Mouse (Mus musculus) ES-Bruce4 (cell line): ENCODE measurements around the gene Arnt2. TPM values are rescaled to one million over a fixed set of nuclear protein-coding genes. Genes with fewer than 3 reads are reported as not detected.

Experiments
- H3K27ac ChIP-seq: 2 replicates; pipeline ENCODE4 v1.5.1; 2012; ENCODE audit warnings: low read length, inconsistent platforms; ENCODE audit not compliant: insufficient read depth
- H3K27me3 ChIP-seq: 2 replicates; pipeline ENCODE4 v1.6.1; 2012; ENCODE audit warnings: mild to moderate bottlenecking, low read length, inconsistent platforms; ENCODE audit not compliant: control insufficient read depth, poor library complexity, insufficient read depth, severe bottlenecking
- H3K36me3 ChIP-seq: 2 replicates; pipeline ENCODE4 v1.6.1; 2012; ENCODE audit warnings: inconsistent platforms, mild to moderate bottlenecking, low read length, moderate library complexity; ENCODE audit not compliant: control insufficient read depth, poor library complexity, insufficient read depth, severe bottlenecking
- H3K4me1 ChIP-seq: one replicate; pipeline ENCODE4 v1.8.1; 2011; ENCODE audit warnings: low read length; ENCODE audit not compliant: control insufficient read depth, insufficient read depth
- H3K4me3 ChIP-seq: 2 replicates; pipeline ENCODE4 v1.5.1; 2011; ENCODE audit warnings: low read depth, mild to moderate bottlenecking, low read length
- H3K9ac ChIP-seq: 2 replicates; pipeline ENCODE4 v1.6.1; 2012; ENCODE audit warnings: low read depth, mild to moderate bottlenecking, inconsistent platforms; ENCODE audit not compliant: poor library complexity, severe bottlenecking
- H3K9me3 ChIP-seq: replicated peaks from 2 replicates; pipeline ENCODE4 v1.6.1; 2012; ENCODE audit warnings: mild to moderate bottlenecking, low read length, inconsistent platforms; ENCODE audit not compliant: control insufficient read depth, poor library complexity, insufficient read depth, severe bottlenecking
- CTCF ChIP-seq: IDR thresholded peaks from one replicate; pipeline ENCODE4 v1.8.1; 2011; ENCODE audit warnings: low read depth, low read length
- EP300 ChIP-seq: IDR thresholded peaks from 2 replicates; pipeline ENCODE4 v1.6.1; 2011; ENCODE audit warnings: low read depth, low read length; ENCODE audit not compliant: insufficient read depth
- POLR2A ChIP-seq: IDR thresholded peaks from one replicate; pipeline ENCODE4 v1.8.1; 2011; ENCODE audit warnings: low read length; ENCODE audit not compliant: insufficient read depth
- polyA plus RNA-seq: library from polyadenylated mRNA; stranded (reverse); fragments of >200 nt; gene quantifications from 2 replicates; pipeline ENCODE4 v1.2.4, GENCODE M21; 2011; ENCODE audit warnings: low read depth; ENCODE audit not compliant: missing spikeins, insufficient read depth, insufficient read length

The Arnt2 gene
- polyA plus RNA-seq, 1 experiment, result 3.3 TPM

DNA sequence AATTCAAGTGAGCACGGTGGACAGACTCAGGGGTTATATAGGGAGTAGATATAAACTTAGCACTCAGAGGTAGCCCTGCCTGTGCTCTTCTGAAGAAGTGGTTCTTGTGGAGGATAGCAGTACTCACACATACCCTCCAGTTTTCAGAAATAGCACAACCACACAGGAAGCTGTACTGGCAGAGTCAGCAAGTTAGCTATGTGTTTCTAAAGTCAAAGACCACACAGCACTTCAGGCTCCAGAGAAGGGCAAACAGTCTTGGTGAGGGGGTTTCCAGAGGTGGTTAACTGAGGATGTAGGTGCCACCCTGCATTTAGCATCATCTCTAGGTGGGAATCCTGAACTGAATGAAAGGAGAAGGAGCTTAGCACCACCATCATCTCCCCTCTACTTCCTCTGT is 23.5 kb downstream of the Arnt2 start:
- no peaks in the 10 kb centered on the region for H3K4me1 ChIP-seq

DNA sequence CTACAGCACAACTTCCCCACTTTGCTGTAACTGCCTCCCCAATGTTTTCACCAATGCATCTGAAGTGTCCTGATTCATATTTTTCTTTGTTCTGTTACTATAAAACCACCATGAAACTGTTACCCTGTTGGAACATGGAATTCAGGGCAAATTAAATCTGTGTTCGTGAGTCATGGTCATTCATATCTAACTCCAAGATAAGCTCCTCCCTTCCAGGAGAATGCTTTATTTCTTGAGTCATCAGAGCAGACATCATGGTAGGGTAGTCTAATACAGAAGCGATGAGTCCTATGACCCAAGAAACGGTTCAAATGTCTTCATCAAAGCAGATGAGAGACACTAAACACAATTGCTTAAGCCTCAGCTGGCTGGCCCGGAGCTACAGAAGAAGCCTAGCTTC is 25.2 kb downstream of the Arnt2 start:
- Histone ChIP-seq H3K9me3 (no peaks in the 10 kb centered on the region), H3K27ac (no peak overlapping the region), H3K36me3 (no peaks in the 10 kb centered on the region), H3K4me3 (no peak overlapping the region), H3K9ac (no peak overlapping the region), H3K27me3 (no peaks in the 10 kb centered on the region), H3K4me1 (no peaks in the 10 kb centered on the region)
- no peak for TF ChIP-seq CTCF
- TF ChIP-seq EP300, result no peak
- no peak for TF ChIP-seq POLR2A

More for the DNA sequence above, 23.5 kb downstream of the Arnt2 start:
- Histone ChIP-seq H3K27ac (no peak overlapping the region), H3K36me3 (no peaks in the 10 kb centered on the region), H3K9me3 (no peaks in the 10 kb centered on the region), H3K4me3 (no peak overlapping the region), H3K27me3 (no peaks in the 10 kb centered on the region), H3K9ac (no peak overlapping the region)
- TF ChIP-seq POLR2A (no peak), EP300 (no peak), CTCF (no peak)

DNA sequence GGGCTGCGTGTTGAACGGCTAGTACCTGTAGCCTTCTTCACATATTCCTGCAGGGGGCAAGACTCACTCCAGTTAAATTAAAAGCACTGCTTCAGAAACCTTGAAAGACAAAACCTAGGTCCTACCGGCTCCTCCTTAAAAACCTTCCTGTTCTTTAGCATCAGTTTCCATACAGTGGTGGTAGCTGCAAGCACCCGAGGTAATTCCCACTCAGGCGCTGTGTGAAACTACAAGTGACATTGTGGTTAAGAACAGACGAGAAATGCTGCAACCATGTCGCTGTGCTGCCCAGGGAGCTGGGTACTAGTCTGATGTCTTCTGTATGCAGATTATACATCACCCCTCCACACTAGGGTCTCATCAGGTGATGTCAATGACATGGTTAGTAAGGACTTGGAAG is 25.9 kb downstream of the Arnt2 start:
- Histone ChIP-seq H3K9me3 (no peaks in the 10 kb centered on the region), H3K27me3 (no peaks in the 10 kb centered on the region), H3K9ac (no peak overlapping the region), H3K4me1 (no peaks in the 10 kb centered on the region), H3K36me3 (no peaks in the 10 kb centered on the region), H3K4me3 (no peak overlapping the region), H3K27ac (no peak overlapping the region)
- no peak for TF ChIP-seq CTCF
- no peak for TF ChIP-seq POLR2A
- no peak for TF ChIP-seq EP300

DNA sequence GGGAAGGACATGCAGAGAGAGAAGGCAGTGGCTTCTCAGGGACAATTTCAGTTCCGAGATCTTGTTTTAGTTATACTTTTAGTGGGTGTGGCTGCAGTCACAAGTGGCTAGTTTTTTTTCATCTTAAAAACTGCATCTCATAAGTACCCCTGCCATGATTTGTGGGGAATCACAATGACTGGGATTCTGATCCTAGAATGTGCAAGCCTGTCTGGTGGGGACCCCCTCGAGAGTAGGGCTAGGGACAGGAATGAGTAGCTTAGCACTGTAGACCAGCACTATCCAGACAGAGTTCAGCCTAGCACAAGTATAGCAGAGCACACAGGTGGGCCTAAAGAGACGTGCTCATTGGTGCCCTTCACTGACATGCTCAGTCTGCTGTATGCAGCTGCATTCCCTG is 27.6 kb downstream of the Arnt2 start:
- H3K9ac ChIP-seq, result no peak overlapping the region
- TF ChIP-seq CTCF (no peak), POLR2A (no peak), EP300 (no peak)
- no peaks in the 10 kb centered on the region for H3K27me3 ChIP-seq
- no peak overlapping the region for H3K27ac ChIP-seq
- no peaks in the 10 kb centered on the region for H3K4me1 ChIP-seq
- H3K36me3 ChIP-seq, result no peaks in the 10 kb centered on the region
- H3K4me3 ChIP-seq, result no peak overlapping the region
- no peaks in the 10 kb centered on the region for H3K9me3 ChIP-seq

DNA sequence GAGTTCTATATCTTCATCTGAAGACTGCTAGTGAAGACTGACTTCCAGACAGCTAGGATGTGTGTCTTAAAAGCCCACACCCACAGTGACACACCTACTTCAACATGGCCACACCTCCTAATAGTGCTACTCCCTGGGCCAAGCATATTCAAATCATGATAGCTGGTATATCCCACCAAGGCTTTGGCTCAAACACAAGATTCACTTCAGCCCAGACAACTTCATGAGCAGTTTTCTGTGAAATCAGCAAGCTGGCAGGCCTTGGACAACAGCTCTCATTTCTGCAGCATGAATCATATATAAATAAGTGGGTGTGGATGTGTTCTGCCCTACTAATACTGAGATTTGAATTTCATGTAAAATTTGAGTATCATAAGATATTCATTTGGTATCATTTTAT is 29.2 kb downstream of the Arnt2 start:
- no peaks in the 10 kb centered on the region for H3K36me3 ChIP-seq
- H3K27ac ChIP-seq, result no peak overlapping the region
- H3K27me3 ChIP-seq, result no peaks in the 10 kb centered on the region
- no peaks in the 10 kb centered on the region for H3K9me3 ChIP-seq
- H3K9ac ChIP-seq, result no peak overlapping the region
- no peaks in the 10 kb centered on the region for H3K4me1 ChIP-seq
- H3K4me3 ChIP-seq, result no peak overlapping the region
- TF ChIP-seq POLR2A, result no peak
- no peak for TF ChIP-seq EP300
- no peak for TF ChIP-seq CTCF

DNA sequence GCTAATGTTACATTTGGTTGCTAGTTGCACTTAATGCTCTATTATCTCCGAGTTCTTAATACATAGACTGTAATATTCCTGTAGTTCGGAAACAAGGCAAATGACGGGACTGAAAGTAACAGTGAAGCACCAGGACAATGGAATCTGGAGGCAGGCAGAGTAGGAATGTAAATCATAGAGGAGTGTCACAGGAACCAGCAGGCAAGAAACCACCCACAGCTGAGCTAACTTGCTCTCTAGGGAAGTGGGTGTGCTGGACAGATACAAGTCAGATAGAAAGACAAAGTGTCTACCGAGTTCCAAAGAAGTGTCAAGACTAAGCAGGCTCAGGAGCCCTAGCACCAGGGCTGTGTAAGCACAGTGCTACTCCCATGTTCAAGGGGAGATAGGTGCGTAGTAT is 32.6 kb downstream of the Arnt2 start:
- Histone ChIP-seq H3K4me3 (no peak overlapping the region), H3K9me3 (no peaks in the 10 kb centered on the region), H3K36me3 (no peaks in the 10 kb centered on the region), H3K27me3 (no peaks in the 10 kb centered on the region), H3K4me1 (no peaks in the 10 kb centered on the region), H3K9ac (no peak overlapping the region), H3K27ac (no peak overlapping the region)
- no peak for TF ChIP-seq EP300
